Mouse (Mus musculus) midbrain, embryonic 13.5 days (tissue): Measurements from ENCODE around the gene Tm2d1. TPM values are rescaled to one million over a fixed set of nuclear protein-coding genes. Genes with fewer than 3 reads are reported as not detected.

ENCODE experiments used
- ATAC-seq: fragments of 200-750 bp; cut with Nextera tagmentation; 2 replicates; pipeline ENCODE4 v1.8.0; 2017; ENCODE audit warnings: mild to moderate bottlenecking, moderate TSS enrichment, moderate library complexity
- H3K27ac ChIP-seq: fragments of 300-500 bp; sonication (generic); 2 replicates; pipeline ENCODE4 v1.5.1; 2015; ENCODE audit warnings: inconsistent platforms, mild to moderate bottlenecking, moderate library complexity
- H3K27me3 ChIP-seq: fragments of 300-500 bp; sonication (generic); 2 replicates; pipeline ENCODE4 v1.6.1; 2015; ENCODE audit warnings: mild to moderate bottlenecking, inconsistent platforms
- H3K36me3 ChIP-seq: fragments of 300-500 bp; sonication (generic); 2 replicates; pipeline ENCODE4 v1.6.1; 2015; ENCODE audit warnings: mild to moderate bottlenecking, inconsistent platforms
- H3K4me1 ChIP-seq: fragments of 300-500 bp; sonication (generic); replicated peaks from 2 replicates; pipeline ENCODE4 v1.6.1; 2015; ENCODE audit warnings: inconsistent platforms
- H3K4me2 ChIP-seq: fragments of 300-500 bp; sonication (generic); replicated peaks from 2 replicates; pipeline ENCODE4 v1.6.1; 2015; ENCODE audit warnings: moderate library complexity, mild to moderate bottlenecking, inconsistent platforms
- H3K4me3 ChIP-seq: fragments of 300-500 bp; sonication (generic); replicated peaks from 2 replicates; pipeline ENCODE4 v1.5.1; 2015; ENCODE audit warnings: mild to moderate bottlenecking, inconsistent platforms
- H3K9ac ChIP-seq: fragments of 300-500 bp; sonication (generic); replicated peaks from 2 replicates; pipeline ENCODE4 v1.6.1; 2015; ENCODE audit warnings: mild to moderate bottlenecking, inconsistent platforms
- H3K9me3 ChIP-seq: fragments of 300-500 bp; sonication (generic); 2 replicates; pipeline ENCODE4 v1.6.1; 2016; ENCODE audit warnings: mild to moderate bottlenecking, inconsistent platforms
- WGBS: fragments of 180-500 bp; shearing (Covaris S2); methylation state at CpG from one replicate; pipeline ENCODE4 v1.1.7; 2015; 5-methylcytosine and 5-hydroxymethylcytosine counted together
- polyA plus RNA-seq: library from polyadenylated mRNA; unstranded; fragments of >200 nt; fragmentation: Nextera tagmentation; extraction: Ambion mirVana; gene quantifications from 2 replicates; pipeline ENCODE4 v1.2.1, GENCODE M21; 2015

Gene Tm2d1
- polyA plus RNA-seq, 1 experiment from 2014 or later = 120 TPM

- Histone ChIP-seq H3K27ac (no peak overlapping the region), H3K9ac (no peak overlapping the region), H3K4me3 (no peak overlapping the region), H3K36me3 (no peaks in the 10 kb centered on the region), H3K4me1 (peaks cover 10% of the 10 kb centered on the region), H3K9me3 (no peaks in the 10 kb centered on the region), H3K4me2 (no peak overlapping the region), H3K27me3 (no peaks in the 10 kb centered on the region)
- 92% methylated on average over 2 of the region's 2 CpGs for WGBS
- no peak for ATAC-seq
Observed at GRCm38 (mm10) chr4:98317149-98317548, 66.0 kb downstream of the Tm2d1 start.

Other genes with a start within 250 kb of the Tm2d1 start
- 6.0 and 7.5 TPM in 2 replicates for gene Patj, start 12.5 kb upstream of the Tm2d1 start, polyA plus RNA-seq